Mouse (Mus musculus): ENCODE measurements at regions not wholly inside any gene's neighbourhood (a gene's known extent, or its start where the extent isn't known, plus 50 kb on each side); places are given as distances from the start of the nearest gene placed in this dataset.

DNA sequence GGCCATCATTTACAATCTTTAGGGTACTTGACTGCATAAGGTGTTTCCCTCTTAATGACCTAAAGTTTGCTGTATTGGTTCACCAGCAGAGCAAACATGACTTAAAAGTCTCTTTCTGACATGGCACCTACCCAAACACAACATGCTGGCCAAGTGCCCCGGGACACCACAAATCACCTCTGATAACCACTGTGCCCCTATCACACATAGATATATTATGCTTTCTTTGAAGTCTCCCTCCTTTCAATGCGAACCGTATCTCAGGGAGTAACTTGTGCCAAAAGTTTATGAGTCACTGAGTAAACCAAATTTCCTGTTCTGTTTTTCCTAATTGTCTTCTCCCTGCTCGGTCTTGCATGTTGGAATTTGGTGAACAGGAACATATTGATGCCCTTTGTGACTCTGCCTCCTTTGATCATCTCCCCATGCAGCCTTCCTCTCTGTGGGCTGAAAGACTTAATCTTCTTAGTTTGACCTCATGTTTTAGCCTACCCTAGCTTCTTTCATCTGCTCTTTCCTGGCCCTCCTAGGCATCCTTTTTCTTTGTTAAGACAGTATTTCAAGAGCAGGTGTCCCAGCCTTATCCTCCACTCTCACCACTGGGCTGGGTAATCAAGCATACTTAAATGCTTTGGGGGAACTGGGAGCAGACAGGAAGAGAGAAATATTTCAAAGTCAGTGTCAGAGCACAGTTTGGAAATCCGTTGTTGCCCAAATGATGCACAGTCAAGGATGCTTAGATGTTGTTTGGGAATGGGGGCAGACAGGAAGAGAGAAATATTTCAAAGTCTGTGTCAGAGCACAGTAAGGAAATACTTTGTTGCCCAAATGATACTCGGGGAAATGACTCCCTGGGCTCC lies 126.5 kb downstream of the Nedd1 start:
- TF ChIP-seq POLR2A (IDR thresholded peaks at IDR 0.05; ENCODE audit: borderline replicate concordance, insufficient read depth, low read length) (no peak), CTCF (IDR thresholded peaks at IDR 0.05; ENCODE audit: borderline replicate concordance, insufficient read depth, low read depth, low read length) (no peak)
